Mouse (Mus musculus): ENCODE data around the gene Fat3. TPM values are rescaled to one million over a fixed set of nuclear protein-coding genes. Genes with fewer than 3 reads are reported as not detected.

The Fat3 gene
- polyA plus RNA-seq, 1 experiment, result 0.15 TPM

- TF ChIP-seq FLI1 (IDR thresholded peaks at IDR 0.05; ENCODE audit: low read length), result no peak
These were observed 230.9 kb downstream of the Fat3 start for GRCm38 (mm10) chr9:16270056-16270767.

DNA sequence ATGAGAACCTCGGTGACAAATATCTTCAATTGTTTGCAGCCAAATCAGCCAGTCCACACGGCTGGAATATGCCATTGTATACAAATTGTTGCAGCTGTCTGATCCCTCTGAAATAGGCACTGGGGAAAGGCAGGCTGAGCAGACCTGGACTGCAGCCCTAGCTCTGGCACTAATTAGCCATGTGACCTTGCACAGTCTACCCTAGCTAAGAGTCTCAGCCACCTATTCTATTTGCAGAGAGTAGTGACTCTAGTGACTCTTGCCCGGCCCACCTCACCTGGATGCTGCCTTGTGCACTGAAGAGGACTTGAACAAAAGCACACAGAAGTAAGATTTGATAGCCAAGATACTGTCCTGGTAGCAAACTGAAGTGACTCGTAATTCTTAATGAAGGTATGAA lies 235.6 kb downstream of the Fat3 start:
- Histone ChIP-seq H3K36me3 (replicated peaks; ENCODE audit: low read length) (no peaks in the 10 kb centered on the region), H3K4me3 (replicated peaks) (no peak overlapping the region), H3K9me3 (no peaks in the 10 kb centered on the region), H3K4me1 (no peaks in the 10 kb centered on the region), H3K27me3 (replicated peaks) (peaks cover 2% of the 10 kb centered on the region)
- TF ChIP-seq FLI1 (IDR thresholded peaks at IDR 0.05; ENCODE audit: low read length) (no peak), GATA1 (IDR thresholded peaks at IDR 0.05; ENCODE audit: borderline replicate concordance, low read length) (no peak)

More at GRCm38 (mm10) chr9:16270056-16270767, 230.9 kb downstream of the Fat3 start:
- no peaks in the 10 kb centered on the region for H3K4me1 ChIP-seq
- H3K9me3 ChIP-seq, result no peaks in the 10 kb centered on the region
- H3K36me3 ChIP-seq (replicated peaks; ENCODE audit: low read length), result no peaks in the 10 kb centered on the region
- H3K27me3 ChIP-seq (replicated peaks), result peaks cover 3% of the 10 kb centered on the region
- no peak overlapping the region for H3K4me3 ChIP-seq (replicated peaks)

- peaks cover 6% of the 10 kb centered on the region for H3K4me1 ChIP-seq
- no peak for TF ChIP-seq FLI1 (IDR thresholded peaks at IDR 0.05; ENCODE audit: low read length)
- TF ChIP-seq GATA1 (IDR thresholded peaks at IDR 0.05; ENCODE audit: borderline replicate concordance, low read length), result no peak
- H3K4me3 ChIP-seq (replicated peaks), result no peak overlapping the region
- no peaks in the 10 kb centered on the region for H3K9me3 ChIP-seq
- H3K36me3 ChIP-seq (replicated peaks; ENCODE audit: low read length), result no peaks in the 10 kb centered on the region
- no peaks in the 10 kb centered on the region for H3K27me3 ChIP-seq (replicated peaks)
These were observed 243.7 kb downstream of the Fat3 start for GRCm38 (mm10) chr9:16257241-16257840.

DNA sequence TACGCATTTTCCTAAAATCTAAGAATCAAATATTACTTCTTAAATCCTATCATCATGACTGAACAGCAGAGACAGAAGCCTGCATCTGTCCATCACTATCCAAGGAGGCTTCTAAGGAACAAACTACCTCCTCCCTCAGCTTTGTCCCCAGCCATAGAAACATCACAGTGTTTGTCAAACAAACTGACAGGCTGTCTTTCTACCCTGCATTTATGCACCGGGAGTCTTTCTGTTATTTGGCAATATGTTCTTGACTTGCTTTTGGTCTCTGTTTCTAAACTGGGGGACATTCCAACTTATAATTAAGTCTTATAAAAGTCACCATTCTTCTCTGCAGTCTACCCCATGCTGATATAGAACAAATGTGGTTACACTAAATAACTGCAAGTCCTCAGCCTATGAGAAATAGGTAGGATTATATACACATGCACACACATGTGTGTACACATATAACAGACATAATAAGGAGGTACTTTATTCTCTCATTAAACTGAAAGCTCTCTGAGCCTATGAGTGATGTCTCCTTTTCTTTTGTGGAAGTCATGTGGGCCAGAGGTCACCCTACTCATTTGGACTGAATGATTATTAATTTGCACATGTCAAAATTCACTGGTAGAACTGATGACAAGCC lies 244.4 kb downstream of the Fat3 start:
- H3K4me1 ChIP-seq, result peaks cover 6% of the 10 kb centered on the region
- no peaks in the 10 kb centered on the region for H3K27me3 ChIP-seq (replicated peaks)
- TF ChIP-seq GATA1 (IDR thresholded peaks at IDR 0.05; ENCODE audit: borderline replicate concordance, low read length) (no peak), FLI1 (IDR thresholded peaks at IDR 0.05; ENCODE audit: low read length) (no peak)
- H3K9me3 ChIP-seq, result no peaks in the 10 kb centered on the region
- no peaks in the 10 kb centered on the region for H3K36me3 ChIP-seq (replicated peaks; ENCODE audit: low read length)
- H3K4me3 ChIP-seq (replicated peaks), result no peak overlapping the region

GRCm38 (mm10) chr9:16246741-16247140 lies 254.3 kb downstream of the Fat3 start:
- Histone ChIP-seq H3K36me3 (replicated peaks; ENCODE audit: low read length) (no peaks in the 10 kb centered on the region), H3K4me3 (replicated peaks) (no peak overlapping the region), H3K27me3 (replicated peaks) (no peaks in the 10 kb centered on the region), H3K9me3 (no peaks in the 10 kb centered on the region), H3K4me1 (no peaks in the 10 kb centered on the region)
- no peak for TF ChIP-seq FLI1 (IDR thresholded peaks at IDR 0.05; ENCODE audit: low read length)
- TF ChIP-seq GATA1 (IDR thresholded peaks at IDR 0.05; ENCODE audit: borderline replicate concordance, low read length), result no peak

DNA sequence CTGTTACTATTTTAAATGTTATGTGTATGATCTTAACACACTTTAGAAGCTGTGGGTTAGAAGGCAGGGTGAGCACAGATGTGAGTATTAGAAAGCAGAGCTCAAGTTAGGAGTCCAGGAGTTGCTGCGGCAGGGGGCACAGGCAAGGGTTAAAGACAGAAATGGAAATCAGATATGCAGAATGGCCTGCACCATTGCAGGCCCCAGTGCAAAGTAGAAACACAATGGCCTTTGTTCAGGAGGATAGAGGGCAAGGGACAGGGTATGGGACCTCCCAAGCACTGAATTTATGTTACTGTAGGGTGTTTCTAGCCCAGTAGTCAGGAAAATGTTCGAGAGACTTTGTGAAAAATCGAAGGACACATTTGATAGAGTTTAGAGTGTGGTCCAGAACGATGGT lies 269.5 kb downstream of the Fat3 start:
- no peak for TF ChIP-seq FLI1 (IDR thresholded peaks at IDR 0.05; ENCODE audit: low read length)
- TF ChIP-seq GATA1 (IDR thresholded peaks at IDR 0.05; ENCODE audit: borderline replicate concordance, low read length), result no peak
- H3K4me1 ChIP-seq, result peaks cover 9% of the 10 kb centered on the region
- H3K36me3 ChIP-seq (replicated peaks; ENCODE audit: low read length), result no peaks in the 10 kb centered on the region
- no peaks in the 10 kb centered on the region for H3K9me3 ChIP-seq
- no peaks in the 10 kb centered on the region for H3K27me3 ChIP-seq (replicated peaks)
- no peak overlapping the region for H3K4me3 ChIP-seq (replicated peaks)

- H3K9me3 ChIP-seq, result no peaks in the 10 kb centered on the region
- H3K36me3 ChIP-seq (replicated peaks; ENCODE audit: low read length), result no peaks in the 10 kb centered on the region
- H3K27me3 ChIP-seq (replicated peaks), result no peaks in the 10 kb centered on the region
- TF ChIP-seq FLI1 (IDR thresholded peaks at IDR 0.05; ENCODE audit: low read length) (no peak), GATA1 (IDR thresholded peaks at IDR 0.05; ENCODE audit: borderline replicate concordance, low read length) (no peak)
- H3K4me3 ChIP-seq (replicated peaks), result no peak overlapping the region
- H3K4me1 ChIP-seq, result peaks cover 19% of the 10 kb centered on the region
These were observed 272.2 kb downstream of the Fat3 start for GRCm38 (mm10) chr9:16228919-16229318.

- TF ChIP-seq GATA1 (IDR thresholded peaks at IDR 0.05; ENCODE audit: borderline replicate concordance, low read length) (no peak), FLI1 (IDR thresholded peaks at IDR 0.05; ENCODE audit: low read length) (no peak)
- H3K4me3 ChIP-seq (replicated peaks), result no peak overlapping the region
- H3K9me3 ChIP-seq, result no peaks in the 10 kb centered on the region
- H3K27me3 ChIP-seq (replicated peaks), result no peaks in the 10 kb centered on the region
- no peaks in the 10 kb centered on the region for H3K36me3 ChIP-seq (replicated peaks; ENCODE audit: low read length)
- H3K4me1 ChIP-seq, result peaks cover 19% of the 10 kb centered on the region
These were observed 273.7 kb downstream of the Fat3 start for GRCm38 (mm10) chr9:16227398-16227797.

- Histone ChIP-seq H3K36me3 (replicated peaks; ENCODE audit: low read length) (no peaks in the 10 kb centered on the region), H3K27me3 (replicated peaks) (no peaks in the 10 kb centered on the region), H3K4me3 (replicated peaks) (no peak overlapping the region), H3K4me1 (peaks cover 19% of the 10 kb centered on the region), H3K9me3 (no peaks in the 10 kb centered on the region)
- no peak for TF ChIP-seq GATA1 (IDR thresholded peaks at IDR 0.05; ENCODE audit: borderline replicate concordance, low read length)
These were observed 274.5 kb downstream of the Fat3 start for GRCm38 (mm10) chr9:16226545-16226944.

GRCm38 (mm10) chr9:16221885-16222284 lies 279.2 kb downstream of the Fat3 start:
- Histone ChIP-seq H3K4me3 (replicated peaks) (no peak overlapping the region), H3K9me3 (no peaks in the 10 kb centered on the region)

More at GRCm38 (mm10) chr9:16221885-16222284, 279.2 kb downstream of the Fat3 start:
- no peaks in the 10 kb centered on the region for H3K36me3 ChIP-seq (replicated peaks; ENCODE audit: low read length)
- TF ChIP-seq FLI1 (IDR thresholded peaks at IDR 0.05; ENCODE audit: low read length) (no peak), GATA1 (IDR thresholded peaks at IDR 0.05; ENCODE audit: borderline replicate concordance, low read length) (no peak)
- no peaks in the 10 kb centered on the region for H3K27me3 ChIP-seq (replicated peaks)
- H3K4me1 ChIP-seq, result peaks cover 21% of the 10 kb centered on the region
